Mouse (Mus musculus): Measurements from ENCODE around the gene Adarb1.

DNA sequence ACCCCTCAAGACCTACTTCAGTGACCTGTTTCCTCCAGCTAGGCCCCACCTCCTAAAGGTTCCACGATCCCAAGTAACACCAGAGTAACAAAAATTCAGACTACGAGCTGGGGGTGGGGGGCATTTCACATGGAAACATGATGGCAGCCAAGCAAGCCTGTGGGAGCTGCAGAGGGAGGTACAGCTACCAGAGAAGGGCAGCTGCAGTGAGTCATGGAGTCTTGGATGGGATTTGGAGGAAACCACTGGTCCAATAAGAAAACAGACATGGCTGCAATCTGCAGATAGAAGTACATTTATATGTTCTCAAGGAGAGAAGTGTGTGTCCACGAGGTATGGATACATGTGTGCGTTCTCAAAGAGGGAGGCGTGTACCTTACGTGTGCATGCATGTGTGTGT is 173.3 kb downstream of the Adarb1 start:
- TF ChIP-seq CTCF (conservative IDR thresholded peaks at IDR 0.05; ENCODE audit: insufficient read depth, insufficient read length, low read depth, low read length) (no peak), POLR2A (IDR thresholded peaks at IDR 0.05; ENCODE audit: low read depth, low read length) (no peak)
